Mouse (Mus musculus): ENCODE results near the gene Acer3. TPM values are rescaled to one million over a fixed set of nuclear protein-coding genes. Genes with fewer than 3 reads are reported as not detected.

Acer3 gene
- total RNA-seq, 2 experiments from 2014 or later: 17.9 to 20.8 TPM

- DNase-seq (ENCODE audit: extremely low spot score in 1 of 2, low spot score in 1 of 2): no peak
Measured at GRCm38 (mm10) chr7:98333987-98334386, 13.0 kb upstream of the Acer3 start.

DNA sequence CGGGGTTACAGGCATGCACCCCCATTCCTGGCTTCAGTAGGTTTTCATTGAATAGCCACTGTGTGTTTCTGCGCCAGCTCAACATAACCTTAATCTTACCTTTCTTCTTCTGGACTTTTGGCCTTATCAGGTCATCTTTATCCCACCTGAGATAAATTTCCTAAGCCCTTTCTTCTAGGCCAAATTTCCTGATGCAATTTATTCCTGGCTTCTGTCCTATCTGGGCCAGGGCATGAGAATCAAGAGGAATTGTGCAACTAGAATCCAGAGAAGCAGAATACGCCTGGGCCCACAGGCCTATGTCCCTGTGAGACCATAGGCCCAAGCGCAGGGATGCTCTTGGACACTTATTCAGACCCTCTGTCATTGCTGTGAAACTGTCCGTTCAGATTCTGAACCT lies 12.5 kb upstream of the Acer3 start:
- DNase-seq (ENCODE audit: extremely low spot score in 1 of 2, low spot score in 1 of 2): no peak

- DNase-seq (ENCODE audit: extremely low spot score in 1 of 2, low spot score in 1 of 2): no peak
Measured at GRCm38 (mm10) chr7:98332678-98333397, 11.8 kb upstream of the Acer3 start.

DNA sequence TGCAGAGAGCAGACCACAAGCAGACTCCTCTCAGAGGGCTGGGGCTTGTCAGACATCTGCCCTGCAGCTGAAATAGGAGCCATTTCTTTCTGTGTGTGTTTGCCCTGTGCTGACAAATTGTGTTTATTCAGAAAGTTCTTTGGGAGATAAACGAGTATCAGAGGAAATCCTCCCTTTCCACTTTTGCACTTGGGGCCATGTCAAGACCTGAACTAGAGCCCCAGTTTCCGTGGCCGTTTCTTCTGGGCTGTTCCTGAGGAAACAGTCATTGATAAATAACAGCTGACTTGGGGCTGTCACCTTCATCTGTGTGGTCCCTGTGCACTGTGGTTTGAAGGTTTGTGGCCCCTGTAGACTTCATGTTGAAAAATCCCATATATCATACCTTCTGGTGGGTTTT lies 10.9 kb upstream of the Acer3 start:
- DNase-seq (ENCODE audit: extremely low spot score in 1 of 2, low spot score in 1 of 2): no peak

DNA sequence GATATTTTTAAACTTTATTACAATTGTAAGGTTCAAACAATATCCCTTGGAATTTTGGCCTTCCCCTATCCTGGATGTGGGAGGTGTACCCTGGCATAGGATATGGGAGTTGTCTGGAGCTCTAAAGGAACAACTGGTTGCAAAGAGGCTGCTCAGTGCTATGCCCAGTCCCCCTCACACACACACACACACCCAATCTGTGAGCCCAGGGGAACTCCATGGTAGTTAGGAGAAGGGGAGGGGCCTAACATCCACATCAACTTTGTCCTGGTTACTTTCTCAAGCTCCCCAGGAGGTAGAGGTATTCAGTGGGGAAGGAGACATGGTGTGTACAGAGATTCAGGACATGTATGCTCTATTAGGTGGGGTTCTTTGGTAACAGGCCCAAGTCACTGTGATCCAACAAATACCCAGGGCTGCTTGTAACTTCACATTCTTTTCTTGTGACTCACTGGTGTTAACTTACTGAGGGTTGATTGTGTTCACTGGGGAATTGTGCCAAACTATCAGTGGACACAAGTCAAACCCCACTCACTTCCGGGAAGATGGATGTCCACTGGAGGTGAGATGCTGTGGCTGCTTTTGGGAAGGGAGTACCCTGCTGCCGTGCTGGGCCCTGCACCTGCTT lies 9.5 kb upstream of the Acer3 start:
- DNase-seq (ENCODE audit: extremely low spot score in 1 of 2, low spot score in 1 of 2): no peak

- no peak for DNase-seq (ENCODE audit: extremely low spot score in 1 of 2, low spot score in 1 of 2)
Measured at GRCm38 (mm10) chr7:98329651-98330374, 8.8 kb upstream of the Acer3 start.

GRCm38 (mm10) chr7:98328311-98328710 lies 7.3 kb upstream of the Acer3 start:
- DNase-seq (ENCODE audit: extremely low spot score in 1 of 2, low spot score in 1 of 2): no peak

GRCm38 (mm10) chr7:98326051-98326450 lies 5.0 kb upstream of the Acer3 start:
- no peak for DNase-seq (ENCODE audit: extremely low spot score in 1 of 2, low spot score in 1 of 2)

GRCm38 (mm10) chr7:98324228-98324627 lies 3.2 kb upstream of the Acer3 start:
- DNase-seq (ENCODE audit: extremely low spot score in 1 of 2, low spot score in 1 of 2): no peak

DNA sequence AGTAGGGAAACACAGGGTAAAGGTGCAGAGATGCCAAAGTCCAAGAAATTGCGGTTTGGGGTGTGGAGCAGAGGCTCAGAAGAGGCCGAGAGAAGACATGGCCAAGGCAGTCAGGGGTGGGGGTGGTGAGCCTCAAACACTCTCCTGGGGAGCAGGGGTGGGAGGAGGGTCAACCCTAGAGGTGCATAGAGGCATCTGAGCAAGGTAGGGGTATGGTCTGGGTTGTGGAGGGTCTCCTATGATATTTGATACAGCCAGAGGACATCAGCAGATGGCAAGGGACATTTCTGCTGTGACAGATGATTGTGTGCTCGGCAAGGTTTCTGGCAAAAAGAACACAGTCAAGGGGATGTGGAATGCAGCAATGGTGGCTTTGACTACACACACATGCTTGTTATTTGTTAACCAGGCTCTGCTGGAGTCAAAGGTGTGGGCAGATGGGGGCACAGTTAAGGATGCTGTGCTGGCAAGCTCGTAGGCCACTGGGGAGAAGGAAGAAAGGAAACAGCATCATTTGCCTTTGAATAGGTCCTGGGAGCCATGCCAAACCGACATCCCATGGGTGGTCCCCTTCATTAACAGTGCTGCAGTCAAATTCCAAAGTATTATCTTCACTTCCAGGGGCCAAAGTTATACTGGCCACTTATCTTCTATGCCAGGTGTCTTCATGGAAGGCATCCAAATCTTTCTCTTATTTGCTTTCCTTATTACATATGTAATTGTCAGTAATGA lies 2.4 kb upstream of the Acer3 start:
- DNase-seq (ENCODE audit: extremely low spot score in 1 of 2, low spot score in 1 of 2): no peak

- no peak for DNase-seq (ENCODE audit: extremely low spot score in 1 of 2, low spot score in 1 of 2)
Measured at GRCm38 (mm10) chr7:98322415-98322814, 1.4 kb upstream of the Acer3 start.

DNA sequence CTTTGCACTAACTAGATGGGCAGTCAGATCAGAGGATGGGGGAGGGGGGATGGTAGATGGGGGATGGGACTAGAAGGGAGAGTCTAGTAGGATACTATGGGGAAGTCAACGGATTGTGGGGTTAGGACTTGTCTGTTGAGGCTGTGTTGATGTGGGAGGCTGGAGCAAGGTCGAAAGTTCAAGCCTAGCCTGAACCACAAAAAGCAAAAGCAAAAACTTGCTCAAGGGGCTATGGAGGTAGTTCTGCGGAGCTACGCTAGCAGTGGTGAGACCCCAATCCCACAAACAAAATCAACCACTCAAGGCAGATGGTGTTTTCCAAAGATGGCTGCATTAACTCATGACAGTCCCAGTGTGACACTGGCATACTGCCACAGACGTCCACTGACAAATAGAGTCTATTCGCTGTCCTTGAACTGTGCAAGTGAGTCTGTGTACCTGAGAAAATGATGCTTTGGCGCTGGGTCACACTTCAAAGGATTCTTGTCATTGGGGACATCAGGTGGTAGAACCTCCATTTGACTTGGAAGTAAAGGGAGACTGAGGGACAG lies 927 bp downstream of the Acer3 start:
- no peak for DNase-seq (ENCODE audit: extremely low spot score in 1 of 2, low spot score in 1 of 2)

- no peak for DNase-seq (ENCODE audit: extremely low spot score in 1 of 2, low spot score in 1 of 2)
Measured at GRCm38 (mm10) chr7:98316568-98316967, 4.4 kb downstream of the Acer3 start.

DNA sequence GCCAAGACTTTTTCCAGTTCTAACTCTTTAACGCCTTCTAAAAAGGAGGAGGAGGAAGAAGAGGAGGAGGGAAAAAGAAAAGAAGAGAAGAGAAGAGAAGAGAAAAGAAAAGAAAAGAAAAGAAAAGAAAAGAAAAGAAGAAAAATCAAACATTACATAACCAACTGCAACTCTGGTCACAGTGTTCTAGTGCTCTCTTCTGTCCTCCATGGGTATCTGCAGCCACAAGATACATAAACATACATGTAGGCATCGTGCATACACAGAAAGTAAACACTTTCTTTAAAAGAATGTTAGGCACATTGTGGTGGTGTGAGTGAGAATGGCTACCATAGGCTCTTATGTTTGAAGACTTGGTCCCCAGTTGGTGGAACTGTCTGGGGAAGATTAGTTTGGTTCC lies 5.9 kb downstream of the Acer3 start:
- DNase-seq (ENCODE audit: extremely low spot score in 1 of 2, low spot score in 1 of 2): no peak

GRCm38 (mm10) chr7:98312185-98312920 lies 8.7 kb downstream of the Acer3 start:
- no peak for DNase-seq (ENCODE audit: extremely low spot score in 1 of 2, low spot score in 1 of 2)

DNA sequence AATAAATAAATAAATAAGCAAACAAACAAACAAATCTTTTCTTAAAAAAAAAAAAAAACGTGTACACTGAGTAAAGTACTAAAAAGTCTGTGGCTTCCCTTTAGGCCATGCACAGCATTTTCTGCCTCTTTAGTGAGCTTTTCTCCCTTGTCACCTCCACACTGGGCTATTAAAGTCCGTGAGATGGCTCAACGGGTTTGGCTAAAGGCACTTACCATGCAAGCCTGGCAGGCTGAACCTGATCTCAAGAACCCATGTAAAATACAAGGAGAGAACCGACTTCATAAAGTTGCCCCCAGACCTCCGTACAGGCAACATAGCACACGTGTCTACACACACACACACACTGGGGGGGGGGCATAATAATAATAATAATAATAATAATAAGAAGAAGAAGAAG lies 10.7 kb downstream of the Acer3 start:
- DNase-seq (ENCODE audit: extremely low spot score in 1 of 2, low spot score in 1 of 2): no peak

DNA sequence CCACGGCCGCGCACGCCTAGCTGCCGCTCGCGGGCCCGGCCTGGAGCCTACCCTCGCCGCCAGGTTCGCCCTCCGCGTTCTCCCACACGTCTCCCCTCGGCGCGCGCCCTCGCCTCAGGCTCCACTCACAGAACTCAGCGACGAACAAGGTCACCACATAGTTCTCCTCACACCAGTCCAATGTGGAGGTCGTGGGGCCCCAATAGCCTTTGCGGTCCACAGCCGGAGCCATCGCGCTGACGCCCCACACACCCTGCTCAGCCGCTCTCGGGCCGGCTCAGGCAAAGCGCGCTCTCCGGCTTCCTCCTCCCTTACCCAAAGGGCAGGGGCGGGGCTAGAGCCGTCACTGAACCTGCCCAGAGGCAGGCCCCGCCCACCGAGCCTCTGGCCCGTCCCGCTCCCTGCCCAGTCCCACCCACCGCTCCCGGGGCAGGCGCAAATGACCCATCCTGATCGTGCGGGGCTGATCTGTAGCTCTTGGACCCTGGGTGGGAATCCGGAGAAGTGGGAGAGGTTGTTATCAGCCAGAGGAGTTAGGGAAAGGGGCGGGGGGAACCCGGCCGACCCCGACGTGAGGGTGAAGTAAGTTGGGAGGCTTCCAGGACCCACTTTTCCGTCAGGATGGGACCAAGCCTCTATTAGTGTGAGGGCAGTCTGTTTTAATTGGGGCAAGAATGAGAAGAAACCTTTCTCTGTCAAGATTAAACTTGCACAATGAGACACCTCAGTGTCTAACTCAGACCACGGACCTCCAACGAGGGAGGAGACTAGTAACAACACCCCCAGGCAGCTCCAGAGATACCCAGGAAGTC lies 11.6 kb downstream of the Acer3 start:
- peak; percentile 88 for DNase-seq (ENCODE audit: extremely low spot score in 1 of 2, low spot score in 1 of 2)

- no peak for DNase-seq (ENCODE audit: extremely low spot score in 1 of 2, low spot score in 1 of 2)
Measured at GRCm38 (mm10) chr7:98308607-98309218, 12.3 kb downstream of the Acer3 start.
